Mouse (Mus musculus) brain, embryonic 14.5 days (tissue): ENCODE measurements around the gene Ano2.

Source experiments
- CTCF ChIP-seq: fragments of 200-500 bp; IDR thresholded peaks from 2 replicates; pipeline ENCODE4 v1.5.1; 2012; ENCODE audit warnings: inconsistent platforms, mild to moderate bottlenecking, moderate library complexity, borderline replicate concordance; ENCODE audit not compliant: insufficient read depth, insufficient read length; ENCODE audit errors: extremely low read depth
- POLR2A ChIP-seq: fragments of 200-500 bp; IDR thresholded peaks from 2 replicates; pipeline ENCODE4 v1.6.1; 2012; ENCODE audit warnings: mild to moderate bottlenecking, inconsistent platforms, borderline replicate concordance; ENCODE audit not compliant: poor library complexity, insufficient read depth, insufficient read length, severe bottlenecking; ENCODE audit errors: extremely low read depth

DNA sequence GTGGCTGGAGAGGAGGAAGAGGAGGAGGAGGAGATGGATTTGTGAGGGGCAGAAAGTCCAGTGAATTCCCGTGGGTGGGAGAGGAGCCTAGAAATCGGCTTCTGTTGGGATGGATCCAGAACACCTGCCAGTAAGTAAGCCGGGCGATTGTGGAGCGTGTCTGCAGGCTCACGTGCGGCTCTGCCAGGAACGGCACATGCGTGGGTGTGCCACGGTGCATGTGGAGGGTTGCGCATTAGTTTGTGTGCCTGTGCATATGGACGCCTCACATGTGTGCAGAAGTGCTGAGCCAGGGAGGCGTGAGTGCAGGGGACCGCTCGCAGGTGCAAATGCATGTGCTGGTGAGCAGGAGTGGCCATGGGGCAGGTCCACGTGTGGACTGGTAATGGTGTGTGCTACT, 21.0 kb downstream of the Ano2 start:
- TF ChIP-seq POLR2A (no peak), CTCF (no peak)
